Mouse (Mus musculus) T-helper 17 cell (primary cell): Measurements from ENCODE around the gene Plin5.

Experiments
- in situ Hi-C, 2 experiments: fragments of 300-600 bp; cut with MboI, MseI; formaldehyde crosslinking; loops; 1 replicate in 1 of 2; 2 replicates in 1 of 2; pipeline ENCODE4 v1.15.1; 2025; ENCODE audit warnings: high pct_unique_total_duplicates in 2 of 2

Gene Plin5

DNA sequence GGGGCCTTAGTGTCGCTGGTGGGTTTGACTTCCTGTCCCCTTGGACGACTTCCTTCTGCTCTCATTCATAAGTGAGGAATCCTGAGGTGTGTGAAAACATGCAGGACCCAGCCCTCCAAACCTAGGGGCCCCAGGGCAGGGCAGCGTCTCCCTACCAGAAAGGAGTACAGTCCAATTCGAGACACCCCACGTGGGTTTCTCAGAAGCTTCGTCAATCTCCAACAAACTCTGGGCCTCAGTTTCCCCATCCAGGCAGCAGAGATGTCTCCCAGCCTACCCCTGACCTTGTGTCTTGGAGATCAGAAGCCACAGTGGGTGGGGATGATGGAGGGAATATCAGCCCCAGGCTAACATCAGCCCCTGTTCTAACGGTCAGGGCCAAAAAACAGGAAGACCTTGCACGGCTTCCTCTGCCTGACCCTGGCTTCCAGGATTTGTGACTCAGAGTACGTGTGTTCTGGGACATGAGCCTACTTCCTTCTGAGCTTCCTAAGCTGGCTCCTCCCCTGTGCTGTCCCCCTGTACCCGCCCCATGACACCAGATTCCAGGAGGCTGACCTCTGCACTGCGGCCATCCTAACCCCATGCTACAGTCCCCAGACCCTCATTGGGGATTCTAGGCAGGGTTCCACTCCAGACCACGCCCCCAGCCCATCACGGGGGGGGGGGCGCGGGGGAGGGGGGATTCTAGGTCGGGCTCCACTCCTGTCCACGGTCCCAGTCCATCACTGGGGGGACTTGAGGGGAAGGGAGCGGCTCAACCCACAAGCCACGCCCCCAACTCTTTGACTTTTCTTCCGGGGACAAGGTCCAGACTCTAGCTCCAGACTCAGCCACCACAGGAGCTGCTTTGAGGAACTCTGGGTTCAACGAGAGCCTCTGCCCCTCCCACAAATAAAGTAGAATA, 16.3 kb upstream of the Plin5 start:
- in situ Hi-C loops = loop anchor here in 1 of 2 experiments (5.0 kb wide), 1 partner anchor 124 kb away; the partner anchor contains the start of gene Fem1a

GRCm38 (mm10) chr17:56132661-56133060, 15.3 kb upstream of the Plin5 start:
- in situ Hi-C loops = loop anchor here in 1 of 2 experiments (5.0 kb wide), 1 partner anchor 125 kb away; the partner anchor contains the start of gene Fem1a

DNA sequence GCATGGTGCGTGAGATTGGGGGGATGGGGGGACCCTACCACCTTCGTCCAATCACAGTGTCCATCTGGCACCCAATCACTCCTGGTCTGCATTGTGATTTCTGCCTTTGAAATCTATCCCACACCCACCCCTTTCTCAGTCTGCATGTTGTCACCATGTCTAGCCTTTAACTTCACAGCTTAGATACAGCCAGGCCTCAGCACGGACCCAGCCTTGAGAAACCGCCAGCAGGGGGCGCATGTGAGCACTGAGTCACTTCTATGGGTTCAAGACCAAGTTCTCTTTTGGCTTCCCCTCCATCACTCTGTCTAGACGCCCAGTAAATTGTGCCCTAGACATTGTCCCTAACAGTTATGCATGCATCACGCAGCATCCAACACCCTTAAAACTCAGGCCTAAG, 14.4 kb upstream of the Plin5 start:
- in situ Hi-C loops = loop anchor here in 1 of 2 experiments (5.0 kb wide), 1 partner anchor 125 kb away; the partner anchor contains the start of gene Fem1a

DNA sequence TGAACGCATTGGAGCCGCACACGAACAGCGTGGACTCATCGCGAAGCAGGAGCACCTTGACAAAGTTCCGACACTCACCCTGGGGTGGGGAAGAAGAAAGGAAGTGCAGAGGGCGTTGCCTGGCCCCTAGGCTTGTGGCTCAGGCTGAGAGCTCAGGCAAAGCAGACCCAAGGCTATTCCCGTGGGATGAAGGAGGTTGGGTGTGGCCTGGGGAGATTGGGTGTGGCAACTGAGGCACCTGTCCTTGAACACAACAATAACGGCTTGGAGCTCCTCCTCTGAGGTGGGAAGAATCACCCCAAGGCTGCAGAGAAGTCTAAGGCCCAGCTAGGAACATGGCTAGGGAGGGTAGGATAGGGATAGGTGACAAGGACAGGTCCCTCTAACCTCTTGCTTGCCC, 13.7 kb upstream of the Plin5 start:
- in situ Hi-C loops = loop anchor here in 1 of 2 experiments (5.0 kb wide), 1 partner anchor 126 kb away; the partner anchor contains the start of gene Fem1a

DNA sequence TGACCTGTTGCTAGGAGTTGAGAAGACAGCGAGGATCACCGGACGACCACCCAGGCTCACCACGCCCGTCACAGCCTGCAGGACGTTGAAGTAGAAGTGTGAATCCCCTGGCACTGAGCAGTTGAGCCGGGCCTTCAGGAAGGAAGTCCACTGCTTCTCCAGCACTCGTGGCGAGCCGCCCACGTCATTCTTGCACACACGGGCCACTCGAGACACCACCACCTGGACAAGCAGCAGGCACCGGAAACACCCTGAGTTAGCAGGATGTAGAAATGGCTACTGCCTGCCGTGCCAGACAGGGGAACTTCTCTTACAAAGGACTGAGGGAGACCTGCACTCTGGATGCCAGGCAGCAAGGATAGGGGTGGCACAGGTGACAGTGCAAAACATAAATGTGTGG, 10.8 kb upstream of the Plin5 start:
- in situ Hi-C loops = no loop called here

- in situ Hi-C loops = no loop called here
Observed at GRCm38 (mm10) chr17:56126175-56126574, 8.8 kb upstream of the Plin5 start.

DNA sequence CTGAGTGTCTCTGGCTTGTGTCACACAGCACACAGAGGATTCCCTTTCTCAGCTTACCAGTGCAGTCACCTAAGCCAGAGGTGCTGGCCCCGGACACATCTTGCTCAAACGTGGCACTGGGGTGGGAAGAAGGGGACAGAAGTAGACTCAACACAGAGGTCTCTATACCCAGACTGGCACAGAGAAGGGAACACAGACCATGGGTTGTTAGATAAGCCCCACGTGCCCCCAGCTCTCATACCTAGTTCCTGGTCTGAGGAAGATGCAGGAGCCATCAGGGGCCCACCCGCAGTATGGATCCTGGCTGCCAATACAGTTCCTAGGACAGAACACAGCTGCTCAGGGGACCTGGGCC, 7.9 kb upstream of the Plin5 start:
- in situ Hi-C loops = no loop called here

GRCm38 (mm10) chr17:56124377-56125275, 7.2 kb upstream of the Plin5 start:
- in situ Hi-C loops = no loop called here

DNA sequence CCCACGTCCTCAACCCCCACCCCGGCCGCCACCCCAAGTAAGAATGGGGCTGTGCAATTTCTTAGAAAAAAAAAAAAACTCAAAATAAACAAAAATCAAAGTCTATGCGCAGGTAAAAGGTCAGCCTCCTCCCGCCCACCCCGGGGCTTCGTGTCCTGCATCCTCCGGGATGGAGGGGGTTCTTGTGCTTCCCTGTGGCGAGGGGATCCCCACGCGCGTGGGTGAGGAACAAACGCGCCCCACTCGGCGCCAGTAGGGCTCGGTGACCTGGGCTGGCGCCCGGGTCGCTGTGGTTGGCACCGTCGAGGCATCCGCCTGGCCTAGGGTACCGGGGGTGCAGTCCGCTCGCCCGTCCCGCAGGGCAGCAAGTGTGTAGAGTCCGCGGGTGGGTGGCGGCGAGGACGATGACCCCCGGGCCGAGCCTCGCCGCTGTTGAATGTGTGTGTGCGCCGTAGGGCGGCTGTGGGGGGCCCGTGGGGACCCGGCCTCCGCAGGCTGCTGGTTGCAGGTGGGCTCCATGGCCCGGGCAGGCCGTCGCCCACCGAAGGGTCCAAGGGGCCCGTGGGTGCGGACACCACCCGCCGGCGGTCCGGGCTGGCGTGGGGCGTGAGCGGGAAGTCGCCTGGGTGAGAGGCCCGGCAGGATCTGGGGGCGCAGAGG, 6.4 kb upstream of the Plin5 start:
- in situ Hi-C loops = no loop called here

DNA sequence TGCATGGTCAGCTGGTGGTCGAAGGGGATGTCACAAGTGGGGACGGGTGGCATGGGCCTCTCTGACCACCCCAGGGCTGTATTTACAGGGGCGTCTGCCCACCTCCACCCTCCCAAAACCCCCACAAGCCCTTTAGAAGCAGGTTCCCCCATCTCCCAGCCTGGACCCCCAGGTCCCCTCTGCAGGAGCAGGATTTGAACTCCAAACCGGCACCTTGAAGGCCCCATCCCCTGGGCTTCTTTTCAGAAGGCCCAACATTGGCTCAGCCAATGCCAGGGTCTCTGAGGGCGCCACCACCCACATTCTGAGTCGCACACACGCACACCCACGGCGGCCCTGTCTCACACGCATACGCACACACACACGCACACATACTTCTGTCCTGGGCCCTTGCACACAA, 5.8 kb upstream of the Plin5 start:
- in situ Hi-C loops = no loop called here

DNA sequence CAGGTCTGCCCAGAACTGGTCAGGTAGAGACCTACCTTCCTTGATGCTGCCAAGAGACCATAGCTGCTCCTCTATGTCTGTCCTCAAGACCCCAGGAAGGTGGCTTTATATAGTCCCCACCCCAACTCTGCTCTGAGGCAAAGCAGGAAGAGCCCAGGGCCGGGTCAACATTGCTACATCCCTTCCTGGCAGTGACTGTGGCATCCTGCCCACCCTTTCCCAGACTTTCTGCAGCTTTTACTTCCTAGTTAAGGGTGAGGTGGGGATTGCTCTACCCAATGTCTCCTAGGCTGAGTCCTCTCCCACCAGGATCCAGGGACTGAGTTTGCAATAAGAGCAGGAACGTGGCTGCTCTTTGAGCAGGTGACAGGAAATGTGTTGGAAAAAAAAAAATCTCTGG, 4.4 kb upstream of the Plin5 start, which contains the start of gene Lrg1:
Gene Lrg1 (minus strand): TSS at position 176 of the 400 bp plus-strand sequence.
- in situ Hi-C loops = no loop called here

DNA sequence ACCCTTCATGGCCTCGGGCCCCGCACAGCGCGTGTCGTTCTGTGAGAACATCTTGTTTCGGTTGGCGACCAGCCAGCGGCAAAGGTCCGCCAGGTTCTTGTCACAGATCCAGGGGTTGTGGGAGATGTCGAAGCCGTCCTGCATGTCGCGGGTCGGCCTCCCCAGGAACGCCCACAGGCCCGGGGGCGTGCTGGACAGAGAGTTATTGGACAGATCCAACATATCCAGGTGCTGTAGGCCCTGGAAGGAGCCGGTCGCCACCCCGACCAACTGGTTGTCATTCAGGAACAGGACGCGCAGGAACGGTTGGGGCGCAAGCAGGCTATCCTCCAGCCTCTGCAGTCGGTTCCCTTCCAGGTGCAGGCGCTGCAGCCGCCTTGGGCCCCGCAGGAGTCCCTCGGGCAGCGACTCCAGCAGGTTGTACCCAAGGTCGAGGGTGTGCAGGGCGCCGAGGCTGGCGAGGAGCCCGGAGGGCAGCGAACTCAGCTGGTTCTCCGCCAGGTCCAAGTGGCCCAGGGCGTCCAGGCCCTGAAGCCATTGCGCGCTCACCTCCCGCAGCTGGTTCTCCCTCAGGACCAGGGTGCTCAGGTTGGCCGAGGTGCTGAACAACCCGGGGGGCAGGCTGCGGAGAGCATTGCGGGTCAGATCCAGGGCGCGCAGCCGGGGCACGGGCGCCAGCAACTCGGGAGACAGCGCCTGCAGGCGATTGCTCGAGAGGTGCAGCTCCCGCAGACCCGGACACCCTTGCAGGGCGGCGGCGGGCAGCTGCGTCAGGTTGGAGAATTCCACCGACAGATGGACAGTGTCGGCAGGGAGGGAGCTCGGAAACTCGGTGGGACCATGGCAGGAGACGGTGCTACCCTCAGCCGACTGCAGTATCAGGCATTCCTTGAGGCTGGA, 2.8 kb upstream of the Plin5 start:
- in situ Hi-C loops = loop anchor here in 1 of 2 experiments (5.0 kb wide), 1 partner anchor 42 kb away; the partner anchor contains the start of gene Tnfaip8l1

GRCm38 (mm10) chr17:56119431-56119830, 2.0 kb upstream of the Plin5 start:
- in situ Hi-C loops = loop anchor here in 1 of 2 experiments (5.0 kb wide), 1 partner anchor 43 kb away; the partner anchor contains the start of gene Tnfaip8l1

- in situ Hi-C loops = loop anchor here in 1 of 2 experiments (5.0 kb wide), 1 partner anchor 46 kb away; the partner anchor contains the start of gene Tnfaip8l1
Observed at GRCm38 (mm10) chr17:56116193-56116592, 1.2 kb downstream of the Plin5 start.

GRCm38 (mm10) chr17:56112743-56113142, 4.7 kb downstream of the Plin5 start:
- in situ Hi-C loops = no loop called here

GRCm38 (mm10) chr17:56111864-56112263, 5.5 kb downstream of the Plin5 start:
- in situ Hi-C loops = no loop called here

GRCm38 (mm10) chr17:56111021-56111420, 6.4 kb downstream of the Plin5 start:
- in situ Hi-C loops = no loop called here

GRCm38 (mm10) chr17:56110571-56110970, 6.8 kb downstream of the Plin5 start:
- in situ Hi-C loops = no loop called here

- in situ Hi-C loops = no loop called here
Observed at GRCm38 (mm10) chr17:56109219-56110051, 8.0 kb downstream of the Plin5 start, which contains the start of gene Plin4. Gene Plin4, minus strand, starts transcription at chr17:56109803.
